Mouse (Mus musculus) bone marrow macrophage, adult 2 months (primary cell): ENCODE results near the gene Nek6. TPM values are rescaled to one million over a fixed set of nuclear protein-coding genes. Genes with fewer than 3 reads are reported as not detected.

ENCODE experiments used
- H3K27ac ChIP-seq: 2 replicates; pipeline ENCODE4 v1.5.1; 2012; ENCODE audit warnings: low read depth, low read length; ENCODE audit not compliant: insufficient read depth
- H3K4me1 ChIP-seq: 2 replicates; pipeline ENCODE4 v1.6.1; 2012; ENCODE audit warnings: low read length; ENCODE audit not compliant: control insufficient read depth, insufficient read depth
- H3K4me3 ChIP-seq: 2 replicates; pipeline ENCODE4 v1.5.1; 2012; ENCODE audit warnings: mild to moderate bottlenecking, low read length, moderate library complexity; ENCODE audit not compliant: insufficient read depth
- CTCF ChIP-seq: IDR thresholded peaks from 2 replicates; pipeline ENCODE4 v1.5.1; 2012; ENCODE audit warnings: low read depth, mild to moderate bottlenecking, low read length, moderate library complexity
- POLR2A ChIP-seq: IDR thresholded peaks from 2 replicates; pipeline ENCODE4 v1.6.1; 2012; ENCODE audit warnings: mild to moderate bottlenecking, low read depth, low read length, borderline replicate concordance
- polyA plus RNA-seq: library from polyadenylated mRNA; stranded (reverse); fragments of >200 nt; gene quantifications from 2 replicates; pipeline ENCODE4 v1.2.4, GENCODE M21; 2012; ENCODE audit not compliant: missing spikeins, insufficient read depth, insufficient read length

Gene Nek6
- polyA plus RNA-seq, 1 experiment = 15.8 TPM

GRCm38 (mm10) chr2:38534241-38534940 is 22.9 kb downstream of the Nek6 start:
- TF ChIP-seq CTCF = no peak
- TF ChIP-seq POLR2A = no peak

GRCm38 (mm10) chr2:38535051-38535450 is 23.6 kb downstream of the Nek6 start:
- peak overlapping the region; percentile 99 for H3K27ac ChIP-seq
- TF ChIP-seq CTCF (no peak), POLR2A (no peak)
- H3K4me3 ChIP-seq = no peak overlapping the region
- H3K4me1 ChIP-seq = peaks cover 92% of the 10 kb centered on the region

More at GRCm38 (mm10) chr2:38534241-38534940, 22.9 kb downstream of the Nek6 start:
- Histone ChIP-seq H3K4me3 (no peak overlapping the region), H3K4me1 (peaks cover 92% of the 10 kb centered on the region), H3K27ac (peak overlapping the region; percentile 99)

- no peak for TF ChIP-seq POLR2A
- TF ChIP-seq CTCF = no peak
- Histone ChIP-seq H3K27ac (peak overlapping the region; percentile 99), H3K4me3 (0 out of 2 replicates have a peak overlapping the region, but pooled peaks have one; percentile 9), H3K4me1 (peaks cover 92% of the 10 kb centered on the region)
Measured at GRCm38 (mm10) chr2:38535521-38536220, 24.2 kb downstream of the Nek6 start.

- Histone ChIP-seq H3K27ac (peak overlapping the region; percentile 99), H3K4me3 (peak overlapping the region; percentile 39), H3K4me1 (peaks cover 92% of the 10 kb centered on the region)
- no peak for TF ChIP-seq CTCF
- TF ChIP-seq POLR2A = no peak
Measured at GRCm38 (mm10) chr2:38536331-38536731, 24.9 kb downstream of the Nek6 start.

GRCm38 (mm10) chr2:38539677-38540076 is 28.2 kb downstream of the Nek6 start:
- peaks cover 94% of the 10 kb centered on the region for H3K4me1 ChIP-seq
- no peak overlapping the region for H3K27ac ChIP-seq
- TF ChIP-seq POLR2A = no peak
- no peak for TF ChIP-seq CTCF
- H3K4me3 ChIP-seq = no peak overlapping the region

GRCm38 (mm10) chr2:38540666-38541065 is 29.2 kb downstream of the Nek6 start:
- H3K4me1 ChIP-seq = peaks cover 94% of the 10 kb centered on the region
- TF ChIP-seq CTCF (no peak), POLR2A (no peak)
- no peak overlapping the region for H3K27ac ChIP-seq
- H3K4me3 ChIP-seq = no peak overlapping the region

GRCm38 (mm10) chr2:38541101-38541500 is 29.7 kb downstream of the Nek6 start:
- H3K27ac ChIP-seq = no peak overlapping the region

GRCm38 (mm10) chr2:38541570-38541969 is 30.1 kb downstream of the Nek6 start:
- Histone ChIP-seq H3K4me3 (no peak overlapping the region), H3K4me1 (peaks cover 91% of the 10 kb centered on the region), H3K27ac (no peak overlapping the region)
- no peak for TF ChIP-seq CTCF
- no peak for TF ChIP-seq POLR2A

More at GRCm38 (mm10) chr2:38541101-38541500, 29.7 kb downstream of the Nek6 start:
- no peak for TF ChIP-seq CTCF
- TF ChIP-seq POLR2A = no peak
- H3K4me3 ChIP-seq = no peak overlapping the region
- peaks cover 92% of the 10 kb centered on the region for H3K4me1 ChIP-seq

- Histone ChIP-seq H3K4me1 (peaks cover 83% of the 10 kb centered on the region), H3K27ac (no peak overlapping the region), H3K4me3 (no peak overlapping the region)
- TF ChIP-seq POLR2A = no peak
Measured at GRCm38 (mm10) chr2:38542366-38542765, 30.9 kb downstream of the Nek6 start.

- H3K4me3 ChIP-seq = no peak overlapping the region
- no peak overlapping the region for H3K27ac ChIP-seq
- peaks cover 75% of the 10 kb centered on the region for H3K4me1 ChIP-seq
- TF ChIP-seq CTCF = no peak
- TF ChIP-seq POLR2A = no peak
Measured at GRCm38 (mm10) chr2:38543158-38543557, 31.7 kb downstream of the Nek6 start.

GRCm38 (mm10) chr2:38544341-38544740 is 32.9 kb downstream of the Nek6 start:
- H3K4me3 ChIP-seq = no peak overlapping the region
- H3K27ac ChIP-seq = peak overlapping the region; percentile 15
- H3K4me1 ChIP-seq = peaks cover 63% of the 10 kb centered on the region
- TF ChIP-seq CTCF (no peak), POLR2A (no peak)
